Mouse (Mus musculus): ENCODE results near the gene Kdm2a.

DNA sequence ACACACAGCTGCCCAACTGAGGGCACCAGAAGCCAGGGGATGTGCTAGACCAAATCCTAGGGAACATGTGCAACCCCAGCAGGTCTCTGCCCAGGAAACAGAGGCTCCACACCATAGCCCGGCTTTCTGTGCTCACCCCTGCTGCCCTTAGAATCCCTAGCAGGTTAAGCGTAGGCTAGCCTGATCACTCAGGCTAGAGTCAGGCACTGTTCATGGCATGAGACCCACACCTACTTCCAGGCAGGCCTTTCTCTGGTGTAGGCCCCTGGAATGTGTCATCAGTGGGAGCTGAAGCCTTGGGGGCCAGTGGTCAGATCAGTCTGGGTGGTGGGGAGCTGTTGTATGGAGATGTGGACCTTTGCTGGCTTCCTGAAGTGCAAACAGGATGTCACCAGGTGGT is 101.5 kb downstream of the Kdm2a start:
- no peak for TF ChIP-seq GATA1 (IDR thresholded peaks at IDR 0.05; ENCODE audit: borderline replicate concordance, low read length)
- no peak for TF ChIP-seq FLI1 (IDR thresholded peaks at IDR 0.05; ENCODE audit: low read length)

Measured in megakaryocyte, embryonic 14.5 days (primary cell).